Mouse (Mus musculus) liver, postnatal 0 days (tissue): ENCODE measurements around the gene Clcn6. TPM values are rescaled to one million over a fixed set of nuclear protein-coding genes. Genes with fewer than 3 reads are reported as not detected.

Source experiments
- ATAC-seq: fragments of 200-750 bp; cut with Nextera tagmentation; 2 replicates; pipeline ENCODE4 v1.8.0; 2017; ENCODE audit warnings: mild to moderate bottlenecking, moderate library complexity
- DNase-seq: peaks from one replicate; pipeline ENCODE4 v3.0.0-alpha.2; 2016
- H3K27ac ChIP-seq: fragments of 300-500 bp; sonication (generic); 2 replicates; pipeline ENCODE4 v1.5.1; 2014; ENCODE audit warnings: antibody characterized with exemption, moderate library complexity, mild to moderate bottlenecking, low read depth
- H3K27me3 ChIP-seq: fragments of 300-500 bp; sonication (generic); 2 replicates; pipeline ENCODE4 v1.6.1; 2014; ENCODE audit warnings: low read length, control low read depth, mixed read lengths; ENCODE audit not compliant: insufficient read depth
- H3K36me3 ChIP-seq: fragments of 300-500 bp; sonication (generic); replicated peaks from 2 replicates; pipeline ENCODE4 v1.6.1; 2014; ENCODE audit warnings: mild to moderate bottlenecking, control low read depth, low read length, moderate library complexity, mixed read lengths; ENCODE audit not compliant: insufficient read depth
- H3K4me1 ChIP-seq: fragments of 300-500 bp; sonication (generic); 2 replicates; pipeline ENCODE4 v1.6.1; 2014; ENCODE audit warnings: antibody characterized with exemption, mild to moderate bottlenecking, control low read depth; ENCODE audit not compliant: insufficient read depth
- H3K4me2 ChIP-seq: fragments of 300-500 bp; sonication (generic); 2 replicates; pipeline ENCODE4 v1.6.1; 2014; ENCODE audit warnings: low read depth, mild to moderate bottlenecking, low read length, moderate library complexity, mixed read lengths
- H3K4me3 ChIP-seq: fragments of 300-500 bp; sonication (generic); 2 replicates; pipeline ENCODE4 v1.5.1; 2014; ENCODE audit warnings: low read depth, low read length
- H3K9ac ChIP-seq: fragments of 300-500 bp; sonication (generic); replicated peaks from 2 replicates; pipeline ENCODE4 v1.6.1; 2014; ENCODE audit warnings: mild to moderate bottlenecking, moderate library complexity
- H3K9me3 ChIP-seq: fragments of 300-500 bp; sonication (generic); 2 replicates; pipeline ENCODE4 v1.6.1; 2016; ENCODE audit warnings: mild to moderate bottlenecking, control low read depth, low read length, mixed read lengths
- CTCF ChIP-seq: sonication (generic); IDR thresholded peaks from 2 replicates; pipeline ENCODE4 v1.5.1; 2016; ENCODE audit warnings: antibody characterized with exemption, low read depth
- EP300 ChIP-seq: IDR thresholded peaks from 2 replicates; pipeline ENCODE4 v1.6.1; 2016; ENCODE audit warnings: antibody characterized with exemption, low read depth, mild to moderate bottlenecking
- WGBS: fragments of 180-500 bp; shearing (Covaris S2); extraction: QIAGEN DNeasy Blood & Tissue Kit; methylation state at CpG from one replicate; pipeline ENCODE4 v1.1.7; 2014; ENCODE audit not compliant: insufficient replicate concordance; 5-methylcytosine and 5-hydroxymethylcytosine counted together
- polyA plus RNA-seq: library from polyadenylated mRNA; unstranded; fragments of >200 nt; fragmentation: Nextera tagmentation; extraction: Ambion mirVana; gene quantifications from 2 replicates; pipeline ENCODE4 v1.2.1, GENCODE M21; 2015

Clcn6 gene
- polyA plus RNA-seq, 1 experiment from 2014 or later: 0.79 TPM

- Histone ChIP-seq H3K4me3 (no peak overlapping the region), H3K36me3 (peaks cover 20% of the 10 kb centered on the region), H3K4me2 (peak overlapping the region; percentile 49), H3K27me3 (no peaks in the 10 kb centered on the region), H3K4me1 (peaks cover 48% of the 10 kb centered on the region), H3K9ac (no peak overlapping the region), H3K27ac (peak overlapping the region; percentile 66), H3K9me3 (no peaks in the 10 kb centered on the region)
- DNase-seq: peak; percentile 69
- 25% methylated on average over 7 of the region's 8 CpGs for WGBS
- ATAC-seq: peak; percentile 37
- 0 out of 2 replicates have a peak, but pooled peaks have one; percentile 13 for TF ChIP-seq EP300
- no peak for TF ChIP-seq CTCF
Observed at GRCm38 (mm10) chr4:148084261-148084714, 45.7 kb upstream of the Clcn6 start.

GRCm38 (mm10) chr4:148083176-148083899 lies 44.7 kb upstream of the Clcn6 start:
- H3K9ac ChIP-seq: 0 out of 2 replicates have a peak overlapping the region, but pooled peaks have one; percentile 30
- no peak for DNase-seq

GRCm38 (mm10) chr4:148082257-148083044 lies 43.8 kb upstream of the Clcn6 start:
- Histone ChIP-seq H3K4me3 (no peak overlapping the region), H3K4me1 (peaks cover 48% of the 10 kb centered on the region), H3K9ac (no peak overlapping the region), H3K27me3 (no peaks in the 10 kb centered on the region), H3K27ac (0 out of 2 replicates have a peak overlapping the region, but pooled peaks have one; percentile 66), H3K36me3 (peaks cover 20% of the 10 kb centered on the region), H3K4me2 (0 out of 2 replicates have a peak overlapping the region, but pooled peaks have one; percentile 3), H3K9me3 (no peaks in the 10 kb centered on the region)
- DNase-seq (peak; percentile 77), ATAC-seq (peak; percentile 67)
- TF ChIP-seq EP300: no peak
- peak; percentile 86 for TF ChIP-seq CTCF
- 36% methylated on average over 12 of the region's 12 CpGs for WGBS

More at GRCm38 (mm10) chr4:148083176-148083899, 44.7 kb upstream of the Clcn6 start:
- WGBS: 27% methylated on average over 21 of the region's 21 CpGs
- no peaks in the 10 kb centered on the region for H3K27me3 ChIP-seq
- peak overlapping the region; percentile 66 for H3K27ac ChIP-seq
- peaks cover 48% of the 10 kb centered on the region for H3K4me1 ChIP-seq
- no peak overlapping the region for H3K4me3 ChIP-seq
- no peak for ATAC-seq
- TF ChIP-seq CTCF (no peak), EP300 (no peak)
- peak overlapping the region; percentile 49 for H3K4me2 ChIP-seq
- H3K9me3 ChIP-seq: no peaks in the 10 kb centered on the region
- H3K36me3 ChIP-seq: peaks cover 20% of the 10 kb centered on the region

GRCm38 (mm10) chr4:148081201-148081600 lies 42.6 kb upstream of the Clcn6 start:
- ATAC-seq (no peak), DNase-seq (no peak)
- Histone ChIP-seq H3K27ac (no peak overlapping the region), H3K4me3 (no peak overlapping the region), H3K4me1 (peaks cover 39% of the 10 kb centered on the region), H3K9ac (no peak overlapping the region), H3K4me2 (no peak overlapping the region), H3K27me3 (no peaks in the 10 kb centered on the region), H3K9me3 (no peaks in the 10 kb centered on the region), H3K36me3 (peaks cover 20% of the 10 kb centered on the region)
- TF ChIP-seq CTCF (no peak), EP300 (no peak)
- WGBS: 90% methylated on average over 10 of the region's 10 CpGs

- no peak overlapping the region for H3K27ac ChIP-seq
- DNase-seq (no peak), ATAC-seq (no peak)
- H3K4me2 ChIP-seq: no peak overlapping the region
- TF ChIP-seq CTCF (no peak), EP300 (no peak)
- no peaks in the 10 kb centered on the region for H3K27me3 ChIP-seq
- H3K36me3 ChIP-seq: peaks cover 20% of the 10 kb centered on the region
- H3K4me1 ChIP-seq: peaks cover 33% of the 10 kb centered on the region
- no peak overlapping the region for H3K9ac ChIP-seq
- H3K9me3 ChIP-seq: no peaks in the 10 kb centered on the region
- no peak overlapping the region for H3K4me3 ChIP-seq
- WGBS: 73% methylated on average over 1 of the region's 1 CpGs
Observed at GRCm38 (mm10) chr4:148080597-148080973, 42.0 kb upstream of the Clcn6 start.

GRCm38 (mm10) chr4:148079944-148080596 lies 41.4 kb upstream of the Clcn6 start:
- Histone ChIP-seq H3K4me1 (peaks cover 27% of the 10 kb centered on the region), H3K27me3 (no peaks in the 10 kb centered on the region), H3K9ac (no peak overlapping the region), H3K27ac (no peak overlapping the region), H3K36me3 (peaks cover 20% of the 10 kb centered on the region), H3K9me3 (no peaks in the 10 kb centered on the region), H3K4me3 (no peak overlapping the region), H3K4me2 (no peak overlapping the region)
- ATAC-seq (no peak), DNase-seq (no peak)
- WGBS: 79% methylated on average over 8 of the region's 8 CpGs
- TF ChIP-seq EP300: no peak
